Comparison of ENCODE assay signal across 23 mouse cellular contexts in the genomic region with DNA sequence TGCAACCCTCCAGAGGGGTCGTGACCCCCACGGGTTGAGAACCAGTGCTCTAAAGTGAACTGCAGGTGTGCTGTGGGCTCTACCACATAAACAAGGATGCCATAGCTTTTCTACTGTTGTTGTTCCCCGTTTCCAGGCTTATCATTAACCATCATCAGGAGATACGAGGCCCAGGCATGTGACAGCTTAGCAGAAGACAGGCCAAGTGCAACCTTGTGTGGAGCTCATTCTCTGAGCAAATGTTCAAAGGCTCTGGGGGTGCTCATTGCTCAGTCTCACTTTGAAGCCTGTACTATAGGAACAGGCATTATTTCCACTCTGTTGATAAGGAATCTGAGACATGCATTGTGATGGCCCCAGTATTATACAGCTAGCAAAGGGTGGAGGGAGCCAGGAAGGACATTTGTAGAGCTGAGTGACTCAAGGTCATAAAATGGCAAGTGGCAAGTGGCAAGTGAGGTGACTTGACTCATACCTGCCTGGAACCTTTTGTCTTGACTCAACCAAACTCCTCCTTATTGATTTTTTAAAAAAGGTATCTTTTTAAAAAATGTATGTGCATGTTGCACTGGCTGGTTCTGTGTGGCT.
"Had no signal": no experiment of that assay in that cellular context is flagged by ENCODE, and none has a peak within 500 bp of the region (broad histone marks: within the 10 kb centered on the region; RNA-seq: fewer than 3 reads in every experiment).

No protein-coding gene starts in this region.

- H3K9me3 ChIP-seq: limb, embryonic 15.5 days; lung, embryonic 15.5 days; midbrain, embryonic 10.5 days; midbrain, embryonic 13.5 days; neural tube, embryonic 13.5 days had no signal

- H3K27ac ChIP-seq: hindbrain, postnatal 0 days; kidney, postnatal 0 days; limb, embryonic 12.5 days; limb, embryonic 15.5 days; liver, embryonic 14.5 days; lung, embryonic 15.5 days; midbrain, embryonic 10.5 days; midbrain, embryonic 13.5 days; neural tube, embryonic 13.5 days had no signal

- ATAC-seq: hindbrain, postnatal 0 days; inflammation-experienced regulatory T-cells, adult 6 months; midbrain, embryonic 13.5 days; midbrain, embryonic 16.5 days had no signal

- H3K4me2 ChIP-seq: limb, embryonic 12.5 days; limb, embryonic 15.5 days; liver, embryonic 11.5 days; lung, embryonic 15.5 days; midbrain, embryonic 13.5 days; neural tube, embryonic 13.5 days had no signal

- H3K36me3 ChIP-seq: limb, embryonic 12.5 days; limb, embryonic 15.5 days; lung, embryonic 15.5 days; midbrain, embryonic 10.5 days; midbrain, embryonic 13.5 days; neural tube, embryonic 13.5 days had no signal

- H3K4me3 ChIP-seq: limb, embryonic 12.5 days; limb, embryonic 15.5 days; lung, embryonic 15.5 days; megakaryocyte, embryonic 14.5 days; midbrain, embryonic 10.5 days; midbrain, embryonic 13.5 days; myocyte; neural tube, embryonic 13.5 days had no signal

- H3K4me1 ChIP-seq: limb, embryonic 12.5 days; lung, embryonic 15.5 days; midbrain, embryonic 10.5 days; midbrain, embryonic 13.5 days; neural tube, embryonic 13.5 days had no signal

- DNase-seq: layer of hippocampus, postnatal 36 days; left cerebral cortex, postnatal 4 days; lung, adult 18-20 months; lung, postnatal 10 days; lung, postnatal 36 days; retina, postnatal 1 day; right cerebral cortex, postnatal 25 days; thymus, adult 18-20 months; thymus, postnatal 36 days had no signal

- H3K27me3 ChIP-seq: limb, embryonic 12.5 days; limb, embryonic 15.5 days; lung, embryonic 15.5 days; megakaryocyte, embryonic 14.5 days; midbrain, embryonic 13.5 days; neural tube, embryonic 13.5 days had no signal

- H3K9ac ChIP-seq: limb, embryonic 12.5 days; limb, embryonic 15.5 days; liver, embryonic 14.5 days; lung, embryonic 15.5 days; midbrain, embryonic 13.5 days; neural tube, embryonic 13.5 days had no signal
